Mouse (Mus musculus): Measurements from ENCODE around the gene Hydin.

- TF ChIP-seq ZNF384 (IDR thresholded peaks at IDR 0.05; ENCODE audit: low read depth, low read length) (no peak), USF1 (IDR thresholded peaks at IDR 0.05; ENCODE audit: low read depth, low read length) (no peak), JUND (IDR thresholded peaks at IDR 0.05; ENCODE audit: low read depth, low read length) (no peak), POLR2AphosphoS5 (IDR thresholded peaks at IDR 0.05; ENCODE audit: borderline replicate concordance, low read depth, low read length) (no peak), CTCF (IDR thresholded peaks at IDR 0.05 in 2 of 3, conservative IDR thresholded peaks at IDR 0.05 in 1 of 3; ENCODE audit: control insufficient read depth in 1 of 3, insufficient read depth in 1 of 3, low read depth in 2 of 3, low read length in 3 of 3, poor library complexity in 1 of 3, severe bottlenecking in 1 of 3) (no peak), SMC3 (IDR thresholded peaks at IDR 0.05; ENCODE audit: low read depth, low read length) (no peak)
These were observed 236.1 kb downstream of the Hydin start for GRCm38 (mm10) chr8:110502880-110503279.

All from MEL (cell line).